Mouse (Mus musculus) neural tube, embryonic 11.5 days (tissue): ENCODE measurements at regions not wholly inside any gene's neighbourhood (a gene's known extent, or its start where the extent isn't known, plus 50 kb on each side); places are given as distances from the start of the nearest gene placed in this dataset.

ENCODE experiments used
- ATAC-seq: fragments of 200-750 bp; cut with Nextera tagmentation; 2 replicates; pipeline ENCODE4 v1.8.0; 2017; ENCODE audit warnings: moderate number of reproducible peaks, mild to moderate bottlenecking, moderate TSS enrichment, moderate library complexity; ENCODE audit not compliant: insufficient read depth, low FRiP score, low TSS enrichment
- DNase-seq: peaks from one replicate; pipeline ENCODE4 v3.0.0-alpha.2; 2015; ENCODE audit warnings: low spot score
- H3K27ac ChIP-seq: fragments of 300-500 bp; sonication (generic); 2 replicates; pipeline ENCODE4 v1.5.1; 2014; ENCODE audit warnings: low read depth, mild to moderate bottlenecking, low read length
- H3K27me3 ChIP-seq: fragments of 300-500 bp; sonication (generic); 2 replicates; pipeline ENCODE4 v1.6.1; 2014; ENCODE audit warnings: mild to moderate bottlenecking, low read length, mixed read lengths; ENCODE audit not compliant: control insufficient read depth, insufficient read depth
- H3K36me3 ChIP-seq: fragments of 300-500 bp; sonication (generic); 2 replicates; pipeline ENCODE4 v1.6.1; 2014; ENCODE audit warnings: mild to moderate bottlenecking, low read length, moderate library complexity, mixed read lengths; ENCODE audit not compliant: control insufficient read depth, insufficient read depth
- H3K4me1 ChIP-seq: fragments of 300-500 bp; sonication (generic); 2 replicates; pipeline ENCODE4 v1.6.1; 2014; ENCODE audit warnings: low read length, mixed read lengths; ENCODE audit not compliant: control insufficient read depth, insufficient read depth
- H3K4me2 ChIP-seq: fragments of 300-500 bp; sonication (generic); 2 replicates; pipeline ENCODE4 v1.6.1; 2014; ENCODE audit warnings: low read depth, mild to moderate bottlenecking, moderate library complexity
- H3K4me3 ChIP-seq: fragments of 300-500 bp; sonication (generic); 2 replicates; pipeline ENCODE4 v1.5.1; 2014; ENCODE audit warnings: low read depth, low read length
- H3K9ac ChIP-seq: fragments of 300-500 bp; sonication (generic); 2 replicates; pipeline ENCODE4 v1.6.1; 2014; ENCODE audit warnings: mild to moderate bottlenecking, low read length
- H3K9me3 ChIP-seq: fragments of 300-500 bp; sonication (generic); 2 replicates; pipeline ENCODE4 v1.6.1; 2016; ENCODE audit warnings: low read length; ENCODE audit not compliant: control insufficient read depth
- WGBS: fragments of 180-500 bp; shearing (Covaris S2); extraction: QIAGEN DNeasy Blood & Tissue Kit; methylation state at CpG from one replicate; pipeline ENCODE4 v1.1.7; 2014; 5-methylcytosine and 5-hydroxymethylcytosine counted together

- H3K4me3 ChIP-seq: no peak overlapping the region
- no peaks in the 10 kb centered on the region for H3K9me3 ChIP-seq
- WGBS: 71% methylated on average over 1 of the region's 1 CpGs
- no peaks in the 10 kb centered on the region for H3K36me3 ChIP-seq
- ATAC-seq: no peak
- peak; percentile 16 for DNase-seq
- H3K4me1 ChIP-seq: no peaks in the 10 kb centered on the region
- no peaks in the 10 kb centered on the region for H3K27me3 ChIP-seq
- no peak overlapping the region for H3K27ac ChIP-seq
- H3K9ac ChIP-seq: no peak overlapping the region
- H3K4me2 ChIP-seq: no peak overlapping the region
These were observed 1098.9 kb downstream of the Slc22a22 start for GRCm38 (mm10) chr15:56378511-56378910.

GRCm38 (mm10) chr15:56350903-56351302 is 1126.5 kb downstream of the Slc22a22 start:
- Histone ChIP-seq H3K9ac (no peak overlapping the region), H3K4me3 (no peak overlapping the region), H3K4me2 (no peak overlapping the region), H3K4me1 (no peaks in the 10 kb centered on the region), H3K27ac (no peak overlapping the region), H3K27me3 (no peaks in the 10 kb centered on the region), H3K9me3 (no peaks in the 10 kb centered on the region), H3K36me3 (no peaks in the 10 kb centered on the region)
- ATAC-seq (no peak), DNase-seq (no peak)
- 78% methylated on average over 5 of the region's 5 CpGs for WGBS

- ATAC-seq: no peak
- no peak overlapping the region for H3K9ac ChIP-seq
- no peaks in the 10 kb centered on the region for H3K36me3 ChIP-seq
- H3K4me1 ChIP-seq: no peaks in the 10 kb centered on the region
- no peak overlapping the region for H3K4me2 ChIP-seq
- no peak overlapping the region for H3K4me3 ChIP-seq
- H3K9me3 ChIP-seq: no peaks in the 10 kb centered on the region
- no peaks in the 10 kb centered on the region for H3K27me3 ChIP-seq
- DNase-seq: no peak
- H3K27ac ChIP-seq: no peak overlapping the region
- WGBS: 73% methylated on average over 2 of the region's 2 CpGs
These were observed 1131.3 kb downstream of the Slc22a22 start for GRCm38 (mm10) chr15:56346111-56346510.

- Histone ChIP-seq H3K36me3 (no peaks in the 10 kb centered on the region), H3K4me2 (no peak overlapping the region), H3K9me3 (no peaks in the 10 kb centered on the region), H3K27me3 (no peaks in the 10 kb centered on the region), H3K4me1 (no peaks in the 10 kb centered on the region), H3K9ac (no peak overlapping the region), H3K4me3 (no peak overlapping the region), H3K27ac (no peak overlapping the region)
- no peak for DNase-seq
- no peak for ATAC-seq
- 71% methylated on average over 2 of the region's 2 CpGs for WGBS
These were observed 1132.5 kb downstream of the Slc22a22 start for GRCm38 (mm10) chr15:56344973-56345372.

GRCm38 (mm10) chr15:56344304-56344932 is 1133.0 kb downstream of the Slc22a22 start:
- no peaks in the 10 kb centered on the region for H3K4me1 ChIP-seq
- WGBS: 26% methylated on average over 4 of the region's 4 CpGs
- no peaks in the 10 kb centered on the region for H3K9me3 ChIP-seq
- DNase-seq (peak; percentile 31), ATAC-seq (peak; percentile 98)
- no peak overlapping the region for H3K27ac ChIP-seq
- H3K27me3 ChIP-seq: no peaks in the 10 kb centered on the region
- H3K4me3 ChIP-seq: no peak overlapping the region
- H3K4me2 ChIP-seq: no peak overlapping the region
- no peak overlapping the region for H3K9ac ChIP-seq
- H3K36me3 ChIP-seq: no peaks in the 10 kb centered on the region

- no peak for ATAC-seq
- Histone ChIP-seq H3K27me3 (no peaks in the 10 kb centered on the region), H3K4me3 (no peak overlapping the region), H3K4me2 (no peak overlapping the region), H3K36me3 (no peaks in the 10 kb centered on the region), H3K4me1 (no peaks in the 10 kb centered on the region), H3K27ac (no peak overlapping the region), H3K9me3 (no peaks in the 10 kb centered on the region), H3K9ac (no peak overlapping the region)
- DNase-seq: peak; percentile 13
- 42% methylated on average over 5 of the region's 5 CpGs for WGBS
These were observed 1139.5 kb downstream of the Slc22a22 start for GRCm38 (mm10) chr15:56337879-56338278.

GRCm38 (mm10) chr15:56336449-56336848 is 1141.0 kb downstream of the Slc22a22 start:
- ATAC-seq (peak; percentile 58; the same call in 1 of the 2 replicates), DNase-seq (peak; percentile 73)
- Histone ChIP-seq H3K27me3 (no peaks in the 10 kb centered on the region), H3K9me3 (no peaks in the 10 kb centered on the region), H3K27ac (no peak overlapping the region), H3K4me1 (no peaks in the 10 kb centered on the region), H3K4me3 (no peak overlapping the region), H3K36me3 (no peaks in the 10 kb centered on the region), H3K4me2 (no peak overlapping the region), H3K9ac (no peak overlapping the region)
- 43% methylated on average over 5 of the region's 5 CpGs for WGBS

GRCm38 (mm10) chr15:56335011-56335410 is 1142.4 kb downstream of the Slc22a22 start:
- Histone ChIP-seq H3K4me1 (no peaks in the 10 kb centered on the region), H3K9me3 (no peaks in the 10 kb centered on the region), H3K36me3 (no peaks in the 10 kb centered on the region), H3K27me3 (no peaks in the 10 kb centered on the region), H3K9ac (no peak overlapping the region), H3K4me2 (no peak overlapping the region), H3K27ac (0 out of 2 replicates have a peak overlapping the region, but pooled peaks have one; percentile 27), H3K4me3 (no peak overlapping the region)
- 74% methylated on average over 2 of the region's 2 CpGs for WGBS
- ATAC-seq (no peak), DNase-seq (no peak)

- no peak overlapping the region for H3K4me2 ChIP-seq
- no peaks in the 10 kb centered on the region for H3K9me3 ChIP-seq
- H3K27me3 ChIP-seq: no peaks in the 10 kb centered on the region
- H3K27ac ChIP-seq: no peak overlapping the region
- ATAC-seq (no peak), DNase-seq (no peak)
- H3K4me1 ChIP-seq: no peaks in the 10 kb centered on the region
- no peaks in the 10 kb centered on the region for H3K36me3 ChIP-seq
- no peak overlapping the region for H3K9ac ChIP-seq
- no peak overlapping the region for H3K4me3 ChIP-seq
These were observed 1156.9 kb downstream of the Slc22a22 start for GRCm38 (mm10) chr15:56320501-56320900.
